Mouse (Mus musculus) ES-E14 (cell line): ENCODE data around the gene Slc2a4.

Experiments
- HCFC1 ChIP-seq: IDR thresholded peaks from 2 replicates; pipeline ENCODE4 v1.6.1; 2012; ENCODE audit warnings: low read length, inconsistent platforms, borderline replicate concordance; ENCODE audit not compliant: insufficient read depth
- ZC3H11A ChIP-seq: IDR thresholded peaks from 2 replicates; pipeline ENCODE4 v1.6.1; 2012; ENCODE audit warnings: low read depth, mild to moderate bottlenecking, inconsistent platforms, low read length, borderline replicate concordance

DNA sequence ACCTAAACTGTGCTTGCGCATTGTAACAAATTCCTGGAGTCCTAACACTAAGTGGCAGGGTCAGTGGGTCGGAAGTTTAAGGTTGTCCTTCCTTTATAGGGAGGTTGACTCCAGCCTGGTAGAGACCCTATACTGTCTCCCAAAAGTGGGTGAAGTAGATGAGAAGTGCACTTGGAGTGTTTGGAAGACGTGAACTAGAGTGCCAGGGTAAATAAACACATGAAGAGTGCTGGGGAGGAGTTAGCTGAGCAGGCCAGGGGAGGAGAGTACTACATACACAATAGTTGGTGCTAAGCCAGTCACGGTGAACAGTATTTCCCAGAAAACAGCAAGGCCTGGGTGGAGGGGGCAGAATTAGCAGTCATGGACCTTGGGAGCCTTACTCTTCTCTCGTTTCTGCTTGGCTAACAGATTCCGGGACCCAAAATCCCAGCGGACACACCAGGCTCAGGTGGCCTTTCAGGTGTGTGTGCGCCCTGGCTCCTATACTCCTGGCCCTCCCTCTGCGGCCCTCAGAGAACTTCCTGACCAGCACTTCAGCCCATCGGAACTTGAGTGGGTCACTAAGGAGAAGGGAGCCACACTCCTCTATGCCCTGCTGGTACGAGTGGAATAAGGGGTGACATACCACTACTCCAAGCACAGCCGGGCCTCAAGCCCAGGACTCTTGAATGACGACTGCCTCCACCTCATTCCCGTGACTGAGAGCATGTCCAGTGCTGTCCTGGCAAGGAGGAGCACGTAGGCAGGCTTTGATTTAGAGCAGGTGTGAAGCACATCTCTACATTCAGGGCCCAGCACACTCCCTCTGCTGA is 35.1 kb downstream of the Slc2a4 start:
- TF ChIP-seq HCFC1 (no peak), ZC3H11A (no peak)
